Mouse (Mus musculus) spleen, adult 18-20 months (tissue): ENCODE data around the gene Bpifa5.

Experiments
- DNase-seq, 2 experiments: peaks; one replicate each; pipeline ENCODE4 v3.0.0; 2022; ENCODE audit warnings: mixed read lengths in 2 of 2

The Bpifa5 gene

GRCm38 (mm10) chr2:154209112-154209511, 46.7 kb downstream of the Bpifa5 start:
- DNase-seq = no peak

- DNase-seq = no peak
Observed at GRCm38 (mm10) chr2:154211121-154211520, 48.7 kb downstream of the Bpifa5 start.

- DNase-seq = no peak
Observed at GRCm38 (mm10) chr2:154211881-154212280, 49.5 kb downstream of the Bpifa5 start.

- peak in 1 of 2 experiments; percentile 66 for DNase-seq
Observed at GRCm38 (mm10) chr2:154215191-154215590, 52.8 kb downstream of the Bpifa5 start.
